Mouse (Mus musculus): ENCODE data around the gene Gm8660. TPM values are rescaled to one million over a fixed set of nuclear protein-coding genes. Genes with fewer than 3 reads are reported as not detected.
"Not testable (repeated sequence)": the region's sequence is repeated elsewhere in the genome, so short reads cannot be mapped to it uniquely, and the experiment has no call there.

The Gm8660 gene
- polyA plus RNA-seq (2015; fragmentation: Nextera tagmentation; extraction: Ambion mirVana), result not detected in 2 replicates

- H3K9me3 ChIP-seq (ENCODE audit: control insufficient read depth); H3K4me2 ChIP-seq (replicated peaks; ENCODE audit: low read depth); H3K36me3 ChIP-seq (ENCODE audit: control insufficient read depth, insufficient read depth); H3K4me1 ChIP-seq (replicated peaks; ENCODE audit: control insufficient read depth, insufficient read depth, low read length); H3K4me3 ChIP-seq (ENCODE audit: low read depth, low read length); H3K27ac ChIP-seq (ENCODE audit: low read depth, low read length); ATAC-seq; H3K27me3 ChIP-seq (replicated peaks; ENCODE audit: control insufficient read depth, insufficient read depth, low read length); H3K9ac ChIP-seq (ENCODE audit: low read depth, low read length): not testable (repeated sequence)
- no CpG with 5 or more reads among the region's 1 CpGs for whole genome bisulfite sequencing
Observed at GRCm38 (mm10) chr7:22370939-22371338, at the start of gene Gm8660. Gm8660 (minus strand) TSS chr7:22371039.

GRCm38 (mm10) chr7:22413283-22413682 lies 42.4 kb upstream of the Gm8660 start, which contains the start of gene Vmn1r148:
Vmn1r148 (plus strand) TSS chr7:22413583.
- H3K27ac ChIP-seq (ENCODE audit: low read depth, low read length); H3K36me3 ChIP-seq (ENCODE audit: control insufficient read depth, insufficient read depth); H3K4me3 ChIP-seq (ENCODE audit: low read depth, low read length); H3K9ac ChIP-seq (ENCODE audit: low read depth, low read length); H3K27me3 ChIP-seq (replicated peaks; ENCODE audit: control insufficient read depth, insufficient read depth, low read length); H3K9me3 ChIP-seq (ENCODE audit: control insufficient read depth); H3K4me1 ChIP-seq (replicated peaks; ENCODE audit: control insufficient read depth, insufficient read depth, low read length); ATAC-seq; H3K4me2 ChIP-seq (replicated peaks; ENCODE audit: low read depth): not testable (repeated sequence)
- no CpG with 5 or more reads among the region's 3 CpGs for WGBS

- no CpG with 5 or more reads among the region's 2 CpGs for WGBS
- not testable (repeated sequence) for H3K9me3 ChIP-seq (ENCODE audit: control insufficient read depth); ATAC-seq; H3K9ac ChIP-seq (ENCODE audit: low read depth, low read length); H3K4me3 ChIP-seq (ENCODE audit: low read depth, low read length); H3K27ac ChIP-seq (ENCODE audit: low read depth, low read length); H3K4me2 ChIP-seq (replicated peaks; ENCODE audit: low read depth); H3K36me3 ChIP-seq (ENCODE audit: control insufficient read depth, insufficient read depth); H3K27me3 ChIP-seq (replicated peaks; ENCODE audit: control insufficient read depth, insufficient read depth, low read length); H3K4me1 ChIP-seq (replicated peaks; ENCODE audit: control insufficient read depth, insufficient read depth, low read length)
Observed at GRCm38 (mm10) chr7:22329617-22330016, 41.2 kb downstream of the Gm8660 start, which contains the start of gene Gm4187. Gm4187 (minus strand) TSS chr7:22329717.

Other genes starting within 250 kb of the Gm8660 start
- not detected in 2 replicates for gene Gm10666, start 236.3 kb downstream of the Gm8660 start, polyA plus RNA-seq (2015; fragmentation: Nextera tagmentation; extraction: Ambion mirVana)
- gene Vmn1r142, start 207.0 kb downstream of the Gm8660 start, polyA plus RNA-seq (2015; fragmentation: Nextera tagmentation; extraction: Ambion mirVana), result not detected in 2 replicates
- not detected in 2 replicates for gene Vmn1r143, start 181.7 kb downstream of the Gm8660 start, polyA plus RNA-seq (2015; fragmentation: Nextera tagmentation; extraction: Ambion mirVana)
- gene Gm8653, start 169.8 kb downstream of the Gm8660 start, polyA plus RNA-seq (2015; fragmentation: Nextera tagmentation; extraction: Ambion mirVana), result not detected in 2 replicates
- gene Gm8453, start 141.6 kb downstream of the Gm8660 start, polyA plus RNA-seq (2015; fragmentation: Nextera tagmentation; extraction: Ambion mirVana), result not detected in 2 replicates
- gene Gm4187, start 41.3 kb downstream of the Gm8660 start, polyA plus RNA-seq (2015; fragmentation: Nextera tagmentation; extraction: Ambion mirVana), result not detected in 2 replicates
- not detected in 2 replicates for gene Vmn1r148, start 42.5 kb upstream of the Gm8660 start, polyA plus RNA-seq (2015; fragmentation: Nextera tagmentation; extraction: Ambion mirVana)
- gene Vmn1r149, start 67.2 kb upstream of the Gm8660 start, polyA plus RNA-seq (2015; fragmentation: Nextera tagmentation; extraction: Ambion mirVana), result not detected in 2 replicates
- gene Gm10665, start 93.0 kb upstream of the Gm8660 start, polyA plus RNA-seq (2015; fragmentation: Nextera tagmentation; extraction: Ambion mirVana), result not detected in 2 replicates
- not detected in 2 replicates for gene Vmn1r151, start 128.6 kb upstream of the Gm8660 start, polyA plus RNA-seq (2015; fragmentation: Nextera tagmentation; extraction: Ambion mirVana)
- gene Vmn1r152, start 151.9 kb upstream of the Gm8660 start, polyA plus RNA-seq (2015; fragmentation: Nextera tagmentation; extraction: Ambion mirVana), result not detected in 2 replicates
- not detected in 2 replicates for gene Gm8677, start 163.8 kb upstream of the Gm8660 start, polyA plus RNA-seq (2015; fragmentation: Nextera tagmentation; extraction: Ambion mirVana)
- not detected in 2 replicates for gene Gm4201, start 194.3 kb upstream of the Gm8660 start, polyA plus RNA-seq (2015; fragmentation: Nextera tagmentation; extraction: Ambion mirVana)
- not detected in 2 replicates for gene Gm4565, start 217.1 kb upstream of the Gm8660 start, polyA plus RNA-seq (2015; fragmentation: Nextera tagmentation; extraction: Ambion mirVana)

Measured in intestine, postnatal 0 days (tissue).